8 mouse cellular contexts compared by ENCODE assay signal in genomic region chr5:120605241-120605661, GRCm38 (mm10). TPM values are rescaled to one million over a fixed set of nuclear protein-coding genes. Genes with fewer than 3 reads are reported as not detected.
A peak's percentile ranks its signal among the peaks of the same experiment; 100 is the strongest.
DNase-seq lines count a peak whose midpoint lies in the region; ATAC-seq and TF ChIP-seq lines count a peak whose summit lies in the region.

No protein-coding gene starts in this region.

- no peak for TF ChIP-seq CTCF in C2C12 (IDR thresholded peaks at IDR 0.05; ENCODE audit: control insufficient read depth, insufficient read depth, insufficient read length)

- peaks cover 24% of the 10 kb centered on the region for H3K36me3 ChIP-seq in erythroblast, embryonic 14.5 days (ENCODE audit: control insufficient read depth)
- H3K36me3 ChIP-seq in C2C12 (ENCODE audit: control insufficient read depth, insufficient read depth): no peaks in the 10 kb centered on the region
- H3K36me3 ChIP-seq in forebrain, embryonic 10.5 days (replicated peaks): peaks cover 30% of the 10 kb centered on the region
- H3K36me3 ChIP-seq in liver, embryonic 12.5 days: peaks cover 19% of the 10 kb centered on the region

- peak overlapping the region; percentile 49 for H3K9ac ChIP-seq in liver, embryonic 12.5 days

- H3ac ChIP-seq in C2C12 (ENCODE audit: control insufficient read depth, insufficient read length, low read depth): peak overlapping the region; percentile 40

- H3K4me3 ChIP-seq in erythroblast, embryonic 14.5 days (replicated peaks): peak overlapping the region; percentile 52
- H3K4me3 ChIP-seq in C2C12 (ENCODE audit: insufficient read depth, poor library complexity, severe bottlenecking): peak overlapping the region; percentile 11
- H3K4me3 ChIP-seq in forebrain, embryonic 10.5 days: peak overlapping the region; percentile 51
- H3K4me3 ChIP-seq in liver, embryonic 12.5 days: peak overlapping the region; percentile 42

- no peaks in the 10 kb centered on the region for H3K27me3 ChIP-seq in erythroblast, embryonic 14.5 days (ENCODE audit: control insufficient read depth)
- H3K27me3 ChIP-seq in C2C12 (ENCODE audit: control insufficient read depth, insufficient read depth, insufficient read length): no peaks in the 10 kb centered on the region
- H3K27me3 ChIP-seq in forebrain, embryonic 10.5 days (ENCODE audit: poor library complexity, severe bottlenecking): peaks cover 7% of the 10 kb centered on the region; the same call in 1 of the 2 replicates
- H3K27me3 ChIP-seq in liver, embryonic 12.5 days (replicated peaks): no peaks in the 10 kb centered on the region

- H3K4me1 ChIP-seq in erythroblast, embryonic 14.5 days (ENCODE audit: control insufficient read depth): peaks cover 50% of the 10 kb centered on the region
- peaks cover 30% of the 10 kb centered on the region for H3K4me1 ChIP-seq in forebrain, embryonic 10.5 days
- H3K4me1 ChIP-seq in liver, embryonic 12.5 days: peaks cover 37% of the 10 kb centered on the region

- H3K9me3 ChIP-seq in erythroblast, embryonic 14.5 days (ENCODE audit: control insufficient read depth, low read length): no peaks in the 10 kb centered on the region; the same call in 1 of the 2 replicates
- H3K9me3 ChIP-seq in forebrain, embryonic 10.5 days: no peaks in the 10 kb centered on the region
- no peaks in the 10 kb centered on the region for H3K9me3 ChIP-seq in liver, embryonic 12.5 days (replicated peaks)

- no peak for DNase-seq in forebrain, embryonic 10.5 days (ENCODE audit: extremely low spot score, low spot score)
- no peak for DNase-seq in adrenal gland, postnatal 36 days
- no peak for DNase-seq in layer of hippocampus, postnatal 25 days (ENCODE audit: extremely low spot score in 1 of 2, low spot score in 1 of 2)
- no peak for DNase-seq in spleen, adult 12 weeks (ENCODE audit: low spot score)

- H3K79me2 ChIP-seq in C2C12 (ENCODE audit: control insufficient read depth, insufficient read depth): no peaks in the 10 kb centered on the region

- H3K79me3 ChIP-seq in C2C12 (ENCODE audit: low read depth): no peaks in the 10 kb centered on the region

- H3K27ac ChIP-seq in forebrain, embryonic 10.5 days: peak overlapping the region; percentile 81
- H3K27ac ChIP-seq in liver, embryonic 12.5 days: no peak overlapping the region

- no peak for ATAC-seq in erythroblast, adult 5-6 weeks (replicated peaks; ENCODE audit: low FRiP score, poor library complexity, severe bottlenecking)
- ATAC-seq in liver, embryonic 12.5 days: peak; percentile 33; the same call in 1 of the 2 replicates

- H3K4me2 ChIP-seq in liver, embryonic 12.5 days: peak overlapping the region; percentile 71

- WGBS in forebrain, embryonic 10.5 days: 7% methylated on average over 10 of the region's 10 CpGs
- 8% methylated on average over 10 of the region's 10 CpGs for WGBS in liver, embryonic 12.5 days (ENCODE audit: insufficient replicate concordance)

TF ChIP-seq in C2C12, 6 proteins besides CTCF, POLR2A, EP300 and RAD21:
- TF ChIP-seq MYOG (IDR thresholded peaks at IDR 0.05; ENCODE audit: control insufficient read depth, extremely low read depth, insufficient read length) (no peak), MYOD1 (IDR thresholded peaks at IDR 0.05; ENCODE audit: control insufficient read depth, insufficient read length, low read depth) (no peak), CEBPB (IDR thresholded peaks at IDR 0.05; ENCODE audit: low read depth) (no peak), FOSL1 (IDR thresholded peaks at IDR 0.05; ENCODE audit: insufficient read depth, low read length, poor library complexity, severe bottlenecking) (no peak), USF1 (IDR thresholded peaks at IDR 0.05; ENCODE audit: low read depth) (no peak), MAX (IDR thresholded peaks at IDR 0.05) (no peak)
TF ChIP-seq in C2C12: peak in this region for 0.

RNA-seq across cellular contexts. Expression of gene Rita1, which starts 7.1 kb away (rescaled TPM):
- polyA plus RNA-seq in erythroblast, embryonic 14.5 days (2012): 1.5 and 1.7 TPM in 2 replicates
- 2.7 and 3.8 TPM in 2 replicates for total RNA-seq in erythroblast, adult 5-6 weeks (2015; ENCODE audit: low replicate concordance)
- total RNA-seq in erythroblast, adult 5-6 weeks (2017; ENCODE audit: low replicate concordance): 0.84 TPM in 1 of 2 replicates, not detected in the other
- 17.2 TPM for polyA plus RNA-seq in C2C12 (2012; fragmentation: generic; extraction: Trizol)
- 16.5 and 17.8 TPM in 2 replicates for polyA plus RNA-seq in forebrain, embryonic 10.5 days (2016; fragmentation: Nextera tagmentation; extraction: Ambion mirVana)
- polyA plus RNA-seq in liver, embryonic 12.5 days (2016; fragmentation: Nextera tagmentation; extraction: Ambion mirVana): 7.3 and 8.4 TPM in 2 replicates
- total RNA-seq in adrenal gland, postnatal 36 days (2021): 10 to 100 TPM; 15.6 to 15.9 TPM
- 10 to 100 TPM; 23.9 to 25.5 TPM for total RNA-seq in layer of hippocampus, postnatal 25 days (2021)

RNA-seq across cellular contexts. Expression of gene Ddx54, which starts 7.3 kb away (rescaled TPM):
- 3.1 and 3.4 TPM in 2 replicates for polyA plus RNA-seq in erythroblast, embryonic 14.5 days (2012)
- total RNA-seq in erythroblast, adult 5-6 weeks (2015; ENCODE audit: low replicate concordance): 1.7 and 1.9 TPM in 2 replicates
- total RNA-seq in erythroblast, adult 5-6 weeks (2017; ENCODE audit: low replicate concordance): 5.2 and 6.0 TPM in 2 replicates
- 50.2 TPM for polyA plus RNA-seq in C2C12 (2012; fragmentation: generic; extraction: Trizol)
- 63.3 and 64.1 TPM in 2 replicates for polyA plus RNA-seq in forebrain, embryonic 10.5 days (2016; fragmentation: Nextera tagmentation; extraction: Ambion mirVana)
- polyA plus RNA-seq in liver, embryonic 12.5 days (2016; fragmentation: Nextera tagmentation; extraction: Ambion mirVana): 35.0 and 36.3 TPM in 2 replicates
- total RNA-seq in adrenal gland, postnatal 36 days (2021): 10 to 100 TPM; 50.4 to 51.1 TPM
- 10 to 100 TPM; 40.7 to 42.5 TPM for total RNA-seq in layer of hippocampus, postnatal 25 days (2021)

RNA-seq across cellular contexts. Expression of gene Iqcd, which starts 16.4 kb away (rescaled TPM):
- 0.98 and 1.3 TPM in 2 replicates for polyA plus RNA-seq in erythroblast, embryonic 14.5 days (2012)
- total RNA-seq in erythroblast, adult 5-6 weeks (2015; ENCODE audit: low replicate concordance): 3.8 and 10.4 TPM in 2 replicates
- total RNA-seq in erythroblast, adult 5-6 weeks (2017; ENCODE audit: low replicate concordance): 15.2 and 21.7 TPM in 2 replicates
- 0.33 TPM for polyA plus RNA-seq in C2C12 (2012; fragmentation: generic; extraction: Trizol)
- 0.37 and 0.84 TPM in 2 replicates for polyA plus RNA-seq in forebrain, embryonic 10.5 days (2016; fragmentation: Nextera tagmentation; extraction: Ambion mirVana)
- polyA plus RNA-seq in liver, embryonic 12.5 days (2016; fragmentation: Nextera tagmentation; extraction: Ambion mirVana): 2.0 and 2.1 TPM in 2 replicates
- under 1 TPM; 0.36 to 0.40 TPM for total RNA-seq in adrenal gland, postnatal 36 days (2021)
- total RNA-seq in layer of hippocampus, postnatal 25 days (2021): under 1 TPM; 0.79 to 0.80 TPM

RNA-seq across cellular contexts. Expression of gene Tpcn1, which starts 16.8 kb away (rescaled TPM):
- 30.3 TPM in 2 replicates for polyA plus RNA-seq in erythroblast, embryonic 14.5 days (2012)
- 199 and 213 TPM in 2 replicates for total RNA-seq in erythroblast, adult 5-6 weeks (2015; ENCODE audit: low replicate concordance)
- 147 and 161 TPM in 2 replicates for total RNA-seq in erythroblast, adult 5-6 weeks (2017; ENCODE audit: low replicate concordance)
- polyA plus RNA-seq in C2C12 (2012; fragmentation: generic; extraction: Trizol): 34.6 TPM
- polyA plus RNA-seq in forebrain, embryonic 10.5 days (2016; fragmentation: Nextera tagmentation; extraction: Ambion mirVana): 10.7 and 11.7 TPM in 2 replicates
- 24.8 and 25.4 TPM in 2 replicates for polyA plus RNA-seq in liver, embryonic 12.5 days (2016; fragmentation: Nextera tagmentation; extraction: Ambion mirVana)
- total RNA-seq in adrenal gland, postnatal 36 days (2021): 10 to 100 TPM; 34.1 to 36.9 TPM
- total RNA-seq in layer of hippocampus, postnatal 25 days (2021): 10 to 100 TPM; 31.0 to 39.9 TPM

RNA-seq across cellular contexts. Expression of gene Cfap73, which starts 28.8 kb away (rescaled TPM):
- not detected in 2 replicates for polyA plus RNA-seq in erythroblast, embryonic 14.5 days (2012)
- not detected in 2 replicates for total RNA-seq in erythroblast, adult 5-6 weeks (2015; ENCODE audit: low replicate concordance)
- not detected in 2 replicates for total RNA-seq in erythroblast, adult 5-6 weeks (2017; ENCODE audit: low replicate concordance)
- polyA plus RNA-seq in C2C12 (2012; fragmentation: generic; extraction: Trizol): not detected
- not detected in 2 replicates for polyA plus RNA-seq in forebrain, embryonic 10.5 days (2016; fragmentation: Nextera tagmentation; extraction: Ambion mirVana)
- not detected in 2 replicates for polyA plus RNA-seq in liver, embryonic 12.5 days (2016; fragmentation: Nextera tagmentation; extraction: Ambion mirVana)
- total RNA-seq in adrenal gland, postnatal 36 days (2021): 1 to 10 TPM in 1 of 2 experiments, not detected in 1; 2.0 TPM
- total RNA-seq in layer of hippocampus, postnatal 25 days (2021): under 1 TPM; 0.39 to 0.42 TPM
